23 mouse cellular contexts compared by ENCODE assay signal in the genomic region with DNA sequence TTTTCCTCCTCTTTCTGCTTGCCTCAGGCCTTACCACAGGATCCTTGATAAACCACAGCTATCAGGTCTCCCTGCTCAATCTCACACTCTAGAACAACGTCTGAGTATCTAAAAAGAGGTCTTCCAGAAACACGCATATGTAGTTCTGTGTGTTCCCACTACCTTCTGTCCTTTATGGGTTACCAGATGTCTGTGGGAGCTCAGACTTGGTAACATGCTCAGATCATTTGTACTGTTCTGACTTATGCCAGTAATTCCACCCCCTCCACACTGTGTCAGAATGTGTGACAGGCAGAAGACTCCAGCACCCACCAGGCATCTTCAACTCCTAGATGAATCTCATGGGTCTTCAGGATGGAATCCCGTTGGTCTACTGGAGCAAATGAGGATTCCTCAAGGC. TPM values are rescaled to one million over a fixed set of nuclear protein-coding genes. Genes with fewer than 3 reads are reported as not detected.
DNase-seq lines count a peak whose midpoint lies in the region; TF ChIP-seq lines count a peak whose summit lies in the region.
"Had no signal": no experiment of that assay in that cellular context is flagged by ENCODE, and none has a peak within 500 bp of the region (broad histone marks: within the 10 kb centered on the region; RNA-seq: fewer than 3 reads in every experiment).

No protein-coding gene starts in this region.

- no peak overlapping the region for H3K4me3 ChIP-seq in layer of hippocampus, adult 2 months
- H3K4me3 ChIP-seq: embryonic facial prominence, embryonic 13.5 days; forebrain, embryonic 12.5 days; gastrocnemius, adult 2 months; heart, embryonic 12.5 days; hindbrain, embryonic 10.5 days had no signal

- peak; percentile 17 to 50 for DNase-seq in frontal cortex, postnatal 36 days (ENCODE audit: low spot score in 2 of 2)
- no peak for DNase-seq in frontal cortex, postnatal 10 days (ENCODE audit: low spot score in 2 of 2)
- peak; percentile 84 for DNase-seq in brain, adult 2 months (ENCODE audit: low read depth, low spot score)
- DNase-seq in layer of hippocampus, adult 2 months (ENCODE audit: low spot score in 2 of 2): peak; percentile 66 to 73
- DNase-seq in layer of hippocampus, postnatal 36 days: peak; percentile 36 to 47
- DNase-seq in adrenal gland, adult (ENCODE audit: inconsistent age in 2 of 2, low spot score in 1 of 2): no peak
- no peak for DNase-seq in cerebellum, postnatal 36 days
- DNase-seq: adrenal gland, adult 8-10 months; adrenal gland, postnatal 36 days; cerebellum, adult 11 months; cerebellum, adult 8-10 months; cerebellum, postnatal 14 days; gastrocnemius, adult 2 months; gastrocnemius, postnatal 25 days had no signal

- no peak for TF ChIP-seq CTCF in layer of hippocampus, adult 2 months (conservative IDR thresholded peaks at IDR 0.05)

- peak overlapping the region; percentile 94 for H3K27ac ChIP-seq in layer of hippocampus, adult 2 months
- H3K27ac ChIP-seq: embryonic facial prominence, embryonic 13.5 days; forebrain, embryonic 12.5 days; gastrocnemius, adult 2 months; hindbrain, embryonic 10.5 days; hindbrain, embryonic 14.5 days had no signal

RNA-seq across cellular contexts. Expression of a gene that starts 37.8 kb away (rescaled TPM):
- 10 to 100 TPM; 15.1 to 18.0 TPM for total RNA-seq in layer of hippocampus, adult 2 months (2021)
- 10 to 100 TPM; 14.1 to 16.5 TPM for total RNA-seq in layer of hippocampus, postnatal 36 days (2021)
- total RNA-seq: adrenal gland, adult 8-10 months; adrenal gland, postnatal 36 days; CH12.LX; gastrocnemius, adult 2 months; gastrocnemius, postnatal 25 days; granulocyte monocyte progenitor cell, adult 5-6 weeks; heart, adult 8-10 months; heart, postnatal 25 days had no signal

Comparison
In these comparisons a context has a peak if more than half of its experiments do, and no peak if none do; other contexts are left out.
1. DNase-seq: peak in frontal cortex, postnatal 36 days (2 of 2), brain, adult 2 months (single experiment), layer of hippocampus, adult 2 months (2 of 2) and layer of hippocampus, postnatal 36 days (2 of 2); none in frontal cortex, postnatal 10 days (0 of 2), adrenal gland, adult (0 of 2) and cerebellum, postnatal 36 days (0 of 2).